Mouse (Mus musculus): ENCODE results near the gene Slco4c1. TPM values are rescaled to one million over a fixed set of nuclear protein-coding genes. Genes with fewer than 3 reads are reported as not detected.

Gene Slco4c1
- polyA plus RNA-seq, 1 experiment from 2014 or later, result not detected

DNA sequence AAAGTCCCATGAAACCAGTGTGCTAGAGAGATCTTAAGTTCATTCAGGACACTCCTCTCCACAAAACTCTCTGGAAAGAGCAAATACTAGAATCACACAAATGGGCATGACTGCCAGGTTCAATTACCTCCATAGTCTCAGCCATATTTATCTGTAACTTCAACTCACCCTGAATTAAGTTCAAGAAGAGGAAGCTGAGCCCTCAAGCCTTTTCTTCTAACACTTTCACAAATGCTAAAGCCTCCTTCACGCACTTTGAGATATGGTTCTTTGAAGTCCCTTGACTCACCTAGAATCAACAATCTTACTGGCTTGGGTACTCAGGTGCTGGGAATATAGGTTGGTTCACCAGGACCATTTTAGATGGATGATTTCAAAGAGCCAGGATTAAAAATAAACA, 3.2 kb downstream of the Slco4c1 start:
- Histone ChIP-seq H3K27me3 (ENCODE audit: control insufficient read depth, insufficient read depth, low read length) (no peaks in the 10 kb centered on the region; the same call in none of the 2 replicates), H3K36me3 (ENCODE audit: control insufficient read depth, insufficient read depth, low read length) (no peaks in the 10 kb centered on the region), H3K4me1 (ENCODE audit: control insufficient read depth, insufficient read depth, low read length) (no peaks in the 10 kb centered on the region), H3K4me2 (no peak overlapping the region), H3K9me3 (replicated peaks; ENCODE audit: control insufficient read depth, low read length) (no peaks in the 10 kb centered on the region), H3K27ac (ENCODE audit: low read depth, low read length) (no peak overlapping the region), H3K9ac (ENCODE audit: low read depth, low read length) (no peak overlapping the region), H3K4me3 (ENCODE audit: low read depth, low read length) (no peak overlapping the region)
- 69% methylated on average over 1 of the region's 1 CpGs for WGBS (ENCODE audit: insufficient replicate concordance)
- ATAC-seq (replicated peaks; ENCODE audit: insufficient number of reproducible peaks, low FRiP score, low TSS enrichment), result no peak

DNA sequence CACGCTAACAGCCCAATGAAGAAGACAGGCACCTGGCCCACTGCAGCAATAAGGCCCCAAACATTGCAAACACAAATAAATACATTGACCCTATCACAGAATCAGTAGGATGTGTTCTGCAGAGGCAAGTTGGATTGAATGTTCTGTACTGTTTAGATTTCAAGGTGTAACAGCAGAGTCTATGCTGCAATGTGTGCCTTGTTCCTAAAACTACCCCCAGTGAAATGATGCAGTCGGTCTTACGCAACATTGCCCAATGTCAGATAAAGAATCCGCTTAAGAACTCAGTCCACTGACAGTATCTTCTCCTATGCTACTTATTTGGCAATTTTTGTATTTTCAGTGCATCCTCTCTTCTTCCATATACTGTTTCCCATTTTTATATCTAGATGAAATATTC, 6.0 kb downstream of the Slco4c1 start:
- Histone ChIP-seq H3K27me3 (ENCODE audit: control insufficient read depth, insufficient read depth, low read length) (no peaks in the 10 kb centered on the region), H3K4me3 (ENCODE audit: low read depth, low read length) (no peak overlapping the region), H3K36me3 (ENCODE audit: control insufficient read depth, insufficient read depth, low read length) (no peaks in the 10 kb centered on the region), H3K4me2 (no peak overlapping the region), H3K9ac (ENCODE audit: low read depth, low read length) (no peak overlapping the region), H3K27ac (ENCODE audit: low read depth, low read length) (no peak overlapping the region), H3K4me1 (ENCODE audit: control insufficient read depth, insufficient read depth, low read length) (no peaks in the 10 kb centered on the region), H3K9me3 (replicated peaks; ENCODE audit: control insufficient read depth, low read length) (no peaks in the 10 kb centered on the region)
- no peak for ATAC-seq (replicated peaks; ENCODE audit: insufficient number of reproducible peaks, low FRiP score, low TSS enrichment)
- 88% methylated on average over 4 of the region's 4 CpGs for WGBS (ENCODE audit: insufficient replicate concordance)

DNA sequence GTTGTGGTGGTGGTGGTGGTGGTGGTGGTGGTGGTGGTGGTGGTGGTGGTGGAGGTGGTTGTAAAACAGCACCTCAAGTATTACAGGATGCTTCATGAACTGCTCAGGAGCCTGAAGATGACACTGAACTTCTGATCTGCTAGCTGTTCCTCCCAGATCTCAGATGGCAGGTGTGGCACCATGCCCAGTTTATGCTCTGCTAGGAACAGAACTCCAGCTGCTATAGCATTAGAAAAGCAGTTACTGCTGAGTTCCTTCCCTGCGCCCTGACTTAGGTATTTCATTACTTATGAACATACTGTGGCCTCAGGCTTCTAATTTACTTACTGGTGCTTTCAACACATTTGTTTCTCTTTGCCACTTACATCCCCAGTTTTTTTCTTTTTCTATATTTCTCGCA, 7.9 kb downstream of the Slco4c1 start:
- 81% methylated on average over 2 of the region's 2 CpGs for WGBS (ENCODE audit: insufficient replicate concordance)
- no peaks in the 10 kb centered on the region for H3K9me3 ChIP-seq (replicated peaks; ENCODE audit: control insufficient read depth, low read length)
- no peak for ATAC-seq (replicated peaks; ENCODE audit: insufficient number of reproducible peaks, low FRiP score, low TSS enrichment)

DNA sequence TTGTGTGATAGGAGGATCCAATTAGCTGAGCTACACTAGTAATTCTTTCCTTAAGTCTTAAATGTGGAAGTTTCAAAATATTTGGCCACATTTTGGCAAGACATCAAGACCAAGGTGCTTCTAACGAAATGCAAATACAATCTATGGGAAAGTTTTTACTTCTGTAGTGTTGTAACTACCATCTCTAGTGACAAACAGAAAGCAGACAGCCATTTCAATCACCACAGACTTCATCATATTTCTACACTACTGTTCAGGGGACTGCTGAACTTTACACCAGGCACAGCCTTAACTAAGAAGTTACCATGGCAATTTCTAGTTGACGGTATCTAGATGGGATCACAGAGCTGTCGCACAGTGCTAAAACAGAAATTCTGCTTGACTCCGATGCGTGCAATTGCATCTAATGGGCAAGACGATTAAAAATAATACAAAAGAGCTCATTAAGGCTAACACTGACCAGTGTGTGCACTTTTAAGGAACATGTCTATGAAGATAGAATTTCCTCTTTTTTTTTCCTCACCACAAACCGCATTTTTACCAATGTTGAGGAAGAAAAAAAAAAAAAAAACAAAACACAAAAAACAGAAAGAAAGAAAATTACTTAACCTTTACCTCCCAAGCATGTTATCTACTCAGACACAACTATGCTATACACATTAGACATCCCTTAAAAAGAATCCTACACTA, 11.8 kb downstream of the Slco4c1 start:
- H3K9ac ChIP-seq (ENCODE audit: low read depth, low read length), result no peak overlapping the region
- no peaks in the 10 kb centered on the region for H3K36me3 ChIP-seq (ENCODE audit: control insufficient read depth, insufficient read depth, low read length)
- 81% methylated on average over 7 of the region's 7 CpGs for WGBS (ENCODE audit: insufficient replicate concordance)
- H3K4me1 ChIP-seq (ENCODE audit: control insufficient read depth, insufficient read depth, low read length), result no peaks in the 10 kb centered on the region
- no peak for ATAC-seq (replicated peaks; ENCODE audit: insufficient number of reproducible peaks, low FRiP score, low TSS enrichment)
- H3K4me2 ChIP-seq, result no peak overlapping the region
- no peak overlapping the region for H3K4me3 ChIP-seq (ENCODE audit: low read depth, low read length)
- H3K9me3 ChIP-seq (replicated peaks; ENCODE audit: control insufficient read depth, low read length), result no peaks in the 10 kb centered on the region
- no peaks in the 10 kb centered on the region for H3K27me3 ChIP-seq (ENCODE audit: control insufficient read depth, insufficient read depth, low read length)
- no peak overlapping the region for H3K27ac ChIP-seq (ENCODE audit: low read depth, low read length)

More for the DNA sequence above, 7.9 kb downstream of the Slco4c1 start:
- no peaks in the 10 kb centered on the region for H3K36me3 ChIP-seq (ENCODE audit: control insufficient read depth, insufficient read depth, low read length)
- no peak overlapping the region for H3K4me3 ChIP-seq (ENCODE audit: low read depth, low read length)
- no peak overlapping the region for H3K4me2 ChIP-seq
- H3K27me3 ChIP-seq (ENCODE audit: control insufficient read depth, insufficient read depth, low read length), result no peaks in the 10 kb centered on the region
- H3K4me1 ChIP-seq (ENCODE audit: control insufficient read depth, insufficient read depth, low read length), result no peaks in the 10 kb centered on the region
- no peak overlapping the region for H3K27ac ChIP-seq (ENCODE audit: low read depth, low read length)
- H3K9ac ChIP-seq (ENCODE audit: low read depth, low read length), result no peak overlapping the region

DNA sequence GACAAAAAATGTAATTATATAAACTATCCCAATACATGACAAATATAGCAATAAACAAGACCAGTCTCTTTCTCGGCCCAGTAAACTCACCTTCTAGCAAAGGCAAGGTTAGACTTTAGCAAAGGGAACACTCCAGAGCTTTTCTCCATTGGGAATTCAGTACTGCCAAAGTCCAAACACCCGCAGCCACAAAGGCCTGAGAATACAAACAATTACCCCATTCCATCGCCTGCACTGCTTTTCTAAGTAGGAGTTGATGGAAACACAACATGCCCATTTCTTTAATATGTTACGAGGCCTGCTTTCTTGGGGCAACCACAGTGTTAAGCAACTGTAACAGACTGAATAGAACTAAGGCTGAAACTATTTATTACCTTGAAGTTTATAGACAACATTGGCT, 18.4 kb downstream of the Slco4c1 start:
- no peaks in the 10 kb centered on the region for H3K4me1 ChIP-seq (ENCODE audit: control insufficient read depth, insufficient read depth, low read length)
- ATAC-seq (replicated peaks; ENCODE audit: insufficient number of reproducible peaks, low FRiP score, low TSS enrichment), result no peak

DNA sequence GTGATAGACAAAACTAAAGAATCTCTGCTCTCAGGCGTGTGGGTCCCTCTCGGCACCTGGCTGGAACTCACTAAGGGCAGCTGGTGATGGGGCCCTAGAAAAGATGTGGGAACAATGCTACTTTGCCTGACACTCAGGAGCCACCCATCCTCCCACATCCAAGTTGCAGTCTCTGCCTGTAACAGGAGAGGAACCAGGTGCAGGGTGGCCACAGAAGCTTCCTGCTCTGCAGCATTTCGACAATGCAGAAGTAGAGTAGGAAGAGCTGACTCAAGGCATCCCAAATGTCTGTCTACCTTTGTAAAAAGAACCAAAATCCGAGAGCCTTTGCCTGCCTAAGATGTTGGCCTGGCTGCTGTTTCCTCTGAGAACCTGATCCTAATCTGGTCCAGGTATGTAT, 22.9 kb downstream of the Slco4c1 start:
- no peak overlapping the region for H3K4me3 ChIP-seq (ENCODE audit: low read depth, low read length)
- H3K27me3 ChIP-seq (ENCODE audit: control insufficient read depth, insufficient read depth, low read length), result no peaks in the 10 kb centered on the region
- H3K9ac ChIP-seq (ENCODE audit: low read depth, low read length), result no peak overlapping the region
- 56% methylated on average over 4 of the region's 4 CpGs for WGBS (ENCODE audit: insufficient replicate concordance)
- H3K4me2 ChIP-seq, result no peak overlapping the region
- no peaks in the 10 kb centered on the region for H3K9me3 ChIP-seq (replicated peaks; ENCODE audit: control insufficient read depth, low read length)
- no peaks in the 10 kb centered on the region for H3K36me3 ChIP-seq (ENCODE audit: control insufficient read depth, insufficient read depth, low read length)
- H3K27ac ChIP-seq (ENCODE audit: low read depth, low read length), result no peak overlapping the region
- no peak for ATAC-seq (replicated peaks; ENCODE audit: insufficient number of reproducible peaks, low FRiP score, low TSS enrichment)
- H3K4me1 ChIP-seq (ENCODE audit: control insufficient read depth, insufficient read depth, low read length), result no peaks in the 10 kb centered on the region

More for the DNA sequence above, 18.4 kb downstream of the Slco4c1 start:
- no peaks in the 10 kb centered on the region for H3K36me3 ChIP-seq (ENCODE audit: control insufficient read depth, insufficient read depth, low read length)
- H3K27ac ChIP-seq (ENCODE audit: low read depth, low read length), result no peak overlapping the region
- no peak overlapping the region for H3K9ac ChIP-seq (ENCODE audit: low read depth, low read length)
- no peak overlapping the region for H3K4me3 ChIP-seq (ENCODE audit: low read depth, low read length)
- no peaks in the 10 kb centered on the region for H3K9me3 ChIP-seq (replicated peaks; ENCODE audit: control insufficient read depth, low read length)
- H3K27me3 ChIP-seq (ENCODE audit: control insufficient read depth, insufficient read depth, low read length), result no peaks in the 10 kb centered on the region
- 77% methylated on average over 4 of the region's 4 CpGs for WGBS (ENCODE audit: insufficient replicate concordance)
- H3K4me2 ChIP-seq, result no peak overlapping the region

DNA sequence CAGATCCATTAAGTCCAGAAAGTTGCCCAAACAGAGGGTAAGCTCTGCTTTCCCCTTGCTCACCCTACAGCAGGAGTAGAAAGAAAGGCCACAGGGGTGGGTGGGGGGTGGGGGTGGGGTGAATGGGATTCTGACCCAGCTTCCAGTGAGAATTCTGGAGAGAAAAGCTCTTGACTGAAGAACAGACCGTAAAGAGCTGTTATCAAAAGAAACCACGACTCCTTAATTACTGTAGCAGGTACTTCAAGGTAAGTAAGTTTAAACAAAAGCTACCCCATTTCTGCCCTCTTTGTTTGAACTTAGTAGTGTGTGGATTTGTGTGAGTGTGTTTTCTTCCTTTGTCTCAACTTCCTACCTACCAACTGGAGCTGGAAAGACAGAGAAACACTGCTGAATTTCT, 23.4 kb downstream of the Slco4c1 start:
- H3K4me3 ChIP-seq (ENCODE audit: low read depth, low read length), result no peak overlapping the region
- H3K27ac ChIP-seq (ENCODE audit: low read depth, low read length), result no peak overlapping the region
- H3K4me1 ChIP-seq (ENCODE audit: control insufficient read depth, insufficient read depth, low read length), result no peaks in the 10 kb centered on the region
- no peaks in the 10 kb centered on the region for H3K36me3 ChIP-seq (ENCODE audit: control insufficient read depth, insufficient read depth, low read length)
- 45% methylated on average over 2 of the region's 2 CpGs for WGBS (ENCODE audit: insufficient replicate concordance)
- H3K27me3 ChIP-seq (ENCODE audit: control insufficient read depth, insufficient read depth, low read length), result no peaks in the 10 kb centered on the region
- no peaks in the 10 kb centered on the region for H3K9me3 ChIP-seq (replicated peaks; ENCODE audit: control insufficient read depth, low read length)
- ATAC-seq (replicated peaks; ENCODE audit: insufficient number of reproducible peaks, low FRiP score, low TSS enrichment), result no peak
- H3K9ac ChIP-seq (ENCODE audit: low read depth, low read length), result no peak overlapping the region
- no peak overlapping the region for H3K4me2 ChIP-seq

DNA sequence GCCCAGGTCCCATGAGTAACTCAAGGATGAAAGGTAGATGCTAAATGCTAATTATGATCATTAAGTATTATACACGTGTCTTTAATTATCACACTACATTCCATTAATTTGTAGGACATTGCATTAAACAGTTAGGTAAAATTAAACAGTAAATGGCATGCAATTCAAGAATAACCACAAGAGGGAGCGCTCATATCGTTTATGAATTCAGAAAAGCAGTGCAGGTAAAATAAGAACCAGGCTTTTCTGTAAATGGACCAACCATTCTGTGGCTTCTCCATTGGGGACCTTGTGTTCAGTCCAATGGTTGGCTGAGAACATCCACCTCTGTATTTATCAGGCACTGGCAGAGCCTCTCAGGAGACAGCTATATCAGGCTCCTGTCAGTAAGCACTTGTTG, 25.2 kb downstream of the Slco4c1 start:
- Histone ChIP-seq H3K9ac (ENCODE audit: low read depth, low read length) (no peak overlapping the region), H3K4me3 (ENCODE audit: low read depth, low read length) (no peak overlapping the region), H3K36me3 (ENCODE audit: control insufficient read depth, insufficient read depth, low read length) (no peaks in the 10 kb centered on the region), H3K9me3 (replicated peaks; ENCODE audit: control insufficient read depth, low read length) (no peaks in the 10 kb centered on the region), H3K27me3 (ENCODE audit: control insufficient read depth, insufficient read depth, low read length) (no peaks in the 10 kb centered on the region), H3K27ac (ENCODE audit: low read depth, low read length) (no peak overlapping the region), H3K4me2 (no peak overlapping the region), H3K4me1 (ENCODE audit: control insufficient read depth, insufficient read depth, low read length) (no peaks in the 10 kb centered on the region)
- 6% methylated on average over 3 of the region's 3 CpGs for WGBS (ENCODE audit: insufficient replicate concordance)
- no peak for ATAC-seq (replicated peaks; ENCODE audit: insufficient number of reproducible peaks, low FRiP score, low TSS enrichment)

DNA sequence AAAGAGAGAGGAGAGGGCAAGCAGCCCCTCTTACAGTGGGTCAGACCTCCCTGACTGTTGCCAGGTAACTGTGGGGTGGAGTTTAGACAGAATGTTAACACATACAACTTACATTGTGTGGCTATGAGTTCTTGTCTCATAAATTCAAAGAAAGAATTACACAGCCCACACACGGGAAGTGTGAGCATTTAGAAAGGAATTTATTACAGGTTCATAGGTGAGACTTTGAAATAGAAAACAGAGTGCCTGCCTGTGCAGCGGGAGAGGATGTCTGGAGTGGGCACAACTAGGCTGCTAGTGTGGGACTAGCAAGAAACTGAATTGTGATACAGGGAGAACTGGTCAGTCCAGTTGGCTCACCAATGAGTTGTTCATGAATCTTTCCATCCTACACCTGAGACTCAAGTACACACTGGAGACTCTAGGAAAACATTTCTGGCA, 66.7 kb downstream of the Slco4c1 start:
- no peak for ATAC-seq (replicated peaks; ENCODE audit: insufficient number of reproducible peaks, low FRiP score, low TSS enrichment)
- Histone ChIP-seq H3K36me3 (ENCODE audit: control insufficient read depth, insufficient read depth, low read length) (no peaks in the 10 kb centered on the region), H3K9me3 (replicated peaks; ENCODE audit: control insufficient read depth, low read length) (no peaks in the 10 kb centered on the region), H3K9ac (ENCODE audit: low read depth, low read length) (no peak overlapping the region), H3K4me1 (ENCODE audit: control insufficient read depth, insufficient read depth, low read length) (no peaks in the 10 kb centered on the region), H3K27ac (ENCODE audit: low read depth, low read length) (no peak overlapping the region), H3K27me3 (ENCODE audit: control insufficient read depth, insufficient read depth, low read length) (no peaks in the 10 kb centered on the region), H3K4me2 (no peak overlapping the region), H3K4me3 (ENCODE audit: low read depth, low read length) (no peak overlapping the region)
- 84% methylated on average over 2 of the region's 2 CpGs for WGBS (ENCODE audit: insufficient replicate concordance)

Data from heart, embryonic 11.5 days (tissue).